Mouse (Mus musculus): ENCODE measurements around the gene Sorbs2. TPM values are rescaled to one million over a fixed set of nuclear protein-coding genes. Genes with fewer than 3 reads are reported as not detected.
A peak's percentile ranks its signal among the peaks of the same experiment; 100 is the strongest.

Gene Sorbs2
- polyA plus RNA-seq, 1 experiment from 2014 or later: 75.4 TPM

DNA sequence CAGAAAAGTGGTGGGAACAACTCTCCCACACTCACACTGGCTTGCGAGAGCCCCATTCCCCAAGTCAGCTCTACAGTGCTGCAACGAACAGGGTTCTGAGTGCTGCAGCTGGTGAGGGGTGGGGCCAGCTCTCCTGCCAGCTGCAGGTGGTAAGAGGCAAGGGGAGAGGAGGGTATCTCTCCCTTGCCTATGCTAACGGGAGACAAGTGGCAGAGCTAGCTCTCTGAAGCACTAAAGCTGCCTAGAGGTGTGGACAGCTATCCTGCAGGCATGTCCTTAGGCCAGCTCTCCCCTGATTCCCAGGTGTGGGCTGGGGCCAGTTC, 72.9 kb downstream of the Sorbs2 start:
- Histone ChIP-seq H3K36me3 (no peaks in the 10 kb centered on the region), H3K27ac (no peak overlapping the region; the same call in 1 of the 2 replicates), H3K4me1 (replicated peaks) (0 out of 2 replicates have a peak, but pooled peaks cover 5% of the 10 kb centered on the region), H3K4me3 (no peak overlapping the region), H3K9ac (no peak overlapping the region), H3K27me3 (no peaks in the 10 kb centered on the region), H3K4me2 (no peak overlapping the region), H3K9me3 (no peaks in the 10 kb centered on the region)
- ATAC-seq (ENCODE audit: low FRiP score): no peak
- WGBS: 73% methylated on average over 3 of the region's 3 CpGs

DNA sequence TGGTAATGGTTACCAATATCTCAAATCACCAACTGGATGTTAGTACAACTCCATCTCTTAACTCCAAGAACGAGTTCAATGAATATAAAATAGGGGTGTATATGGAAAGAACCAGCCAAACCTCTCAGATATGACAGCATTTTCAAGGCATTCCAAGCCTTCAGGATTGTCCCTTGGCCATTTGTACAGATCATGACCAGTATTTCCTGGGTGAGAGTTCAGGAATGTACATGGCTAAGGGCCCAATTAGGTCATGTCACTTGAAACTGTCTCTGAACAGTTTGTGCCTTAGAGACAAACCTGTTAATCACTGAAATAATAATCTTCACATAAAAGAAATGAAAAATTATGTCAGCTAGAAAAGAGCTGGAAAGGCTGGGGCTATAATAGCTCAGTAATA, 76.3 kb downstream of the Sorbs2 start:
- H3K9ac ChIP-seq: no peak overlapping the region
- peaks cover 20% of the 10 kb centered on the region for H3K4me1 ChIP-seq (replicated peaks)
- WGBS: 83% methylated on average over 1 of the region's 1 CpGs
- no peaks in the 10 kb centered on the region for H3K36me3 ChIP-seq
- H3K27me3 ChIP-seq: no peaks in the 10 kb centered on the region
- no peaks in the 10 kb centered on the region for H3K9me3 ChIP-seq
- ATAC-seq (ENCODE audit: low FRiP score): no peak
- no peak overlapping the region for H3K4me3 ChIP-seq
- H3K4me2 ChIP-seq: no peak overlapping the region
- H3K27ac ChIP-seq: no peak overlapping the region

DNA sequence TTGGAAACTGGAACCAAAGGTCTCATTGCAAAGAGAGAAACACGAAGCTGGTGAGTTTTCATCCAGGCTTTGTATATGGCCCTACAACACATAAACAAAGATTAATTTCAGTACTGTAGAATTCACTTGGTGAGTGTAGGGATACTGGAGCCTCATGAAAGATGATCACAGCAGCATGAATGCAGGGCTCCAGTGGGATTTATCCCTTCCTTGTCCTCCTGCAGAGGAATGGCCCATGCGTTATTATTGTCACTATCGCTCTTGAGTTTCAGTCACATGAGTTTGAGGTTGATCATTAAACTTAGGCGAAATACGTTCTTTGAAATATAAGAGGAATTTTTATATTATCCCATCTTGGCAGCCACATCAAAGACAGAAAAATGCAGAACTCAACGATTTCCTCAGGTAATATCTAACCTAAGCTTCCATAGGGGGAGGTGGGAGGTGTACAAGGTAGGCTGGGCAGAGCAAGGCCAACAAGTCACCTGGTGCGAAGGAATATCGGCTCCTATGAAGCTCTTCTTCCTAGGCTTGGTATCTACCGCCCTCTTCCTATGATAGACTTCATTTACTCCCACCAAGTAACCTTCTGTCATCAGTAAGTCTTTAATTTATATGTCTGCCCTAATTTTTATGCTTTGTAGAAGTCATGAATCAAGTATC, 76.9 kb downstream of the Sorbs2 start:
- 94% methylated on average over 9 of the region's 9 CpGs for WGBS

DNA sequence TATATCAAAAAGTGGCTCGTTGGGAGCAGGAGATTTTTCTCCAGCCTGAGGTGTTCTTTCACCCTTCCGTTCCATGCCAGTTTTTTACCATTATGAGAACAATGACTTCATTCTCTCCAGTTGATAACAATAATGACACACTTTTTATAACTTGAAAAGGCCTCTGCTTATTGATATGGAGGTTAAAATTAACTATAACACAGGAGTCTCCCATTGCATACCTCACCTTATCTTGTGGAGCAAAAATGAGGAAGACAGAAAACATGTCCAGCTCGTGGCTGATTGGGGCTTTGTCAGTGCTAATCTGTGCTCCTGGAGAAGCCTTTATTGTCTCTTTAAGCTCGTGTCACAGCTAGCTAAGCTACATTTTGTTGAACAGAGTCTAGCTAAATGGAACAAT, 77.6 kb downstream of the Sorbs2 start:
- Histone ChIP-seq H3K9ac (no peak overlapping the region), H3K27me3 (no peaks in the 10 kb centered on the region), H3K4me1 (replicated peaks) (peaks cover 20% of the 10 kb centered on the region), H3K27ac (no peak overlapping the region), H3K4me2 (no peak overlapping the region), H3K4me3 (no peak overlapping the region), H3K36me3 (no peaks in the 10 kb centered on the region), H3K9me3 (no peaks in the 10 kb centered on the region)
- no peak for ATAC-seq (ENCODE audit: low FRiP score)
- 62% methylated on average over 4 of the region's 4 CpGs for WGBS

More for the DNA sequence above, 76.9 kb downstream of the Sorbs2 start:
- no peaks in the 10 kb centered on the region for H3K36me3 ChIP-seq
- no peak overlapping the region for H3K9ac ChIP-seq
- H3K9me3 ChIP-seq: no peaks in the 10 kb centered on the region
- H3K4me1 ChIP-seq (replicated peaks): peaks cover 20% of the 10 kb centered on the region
- no peak overlapping the region for H3K4me2 ChIP-seq
- no peaks in the 10 kb centered on the region for H3K27me3 ChIP-seq
- ATAC-seq (ENCODE audit: low FRiP score): no peak
- no peak overlapping the region for H3K27ac ChIP-seq
- no peak overlapping the region for H3K4me3 ChIP-seq

DNA sequence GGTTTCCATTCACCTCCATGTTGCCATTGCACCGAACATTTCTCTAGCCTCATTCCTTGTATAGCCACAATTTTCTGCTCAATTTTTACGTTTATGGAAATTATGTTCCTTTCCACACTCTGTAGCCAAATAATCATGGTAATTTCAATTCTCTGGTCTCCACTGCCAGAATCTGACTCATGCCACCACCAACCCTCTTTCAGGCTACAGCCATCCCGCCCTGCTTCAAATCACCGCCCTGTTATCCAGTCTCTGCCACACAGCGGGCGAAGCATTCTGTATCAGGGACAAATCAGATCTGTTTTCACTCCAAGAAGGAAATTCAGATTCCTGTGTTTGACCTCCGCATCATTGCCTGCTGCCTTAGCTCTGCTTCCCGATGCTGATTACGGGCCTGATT, 79.4 kb downstream of the Sorbs2 start:
- Histone ChIP-seq H3K36me3 (no peaks in the 10 kb centered on the region), H3K9ac (no peak overlapping the region), H3K27me3 (no peaks in the 10 kb centered on the region), H3K9me3 (no peaks in the 10 kb centered on the region), H3K4me2 (no peak overlapping the region), H3K4me3 (no peak overlapping the region), H3K4me1 (replicated peaks) (peaks cover 26% of the 10 kb centered on the region), H3K27ac (peak overlapping the region; percentile 13; the same call in 1 of the 2 replicates)
- ATAC-seq (ENCODE audit: low FRiP score): no peak
- 95% methylated on average over 9 of the region's 9 CpGs for WGBS

DNA sequence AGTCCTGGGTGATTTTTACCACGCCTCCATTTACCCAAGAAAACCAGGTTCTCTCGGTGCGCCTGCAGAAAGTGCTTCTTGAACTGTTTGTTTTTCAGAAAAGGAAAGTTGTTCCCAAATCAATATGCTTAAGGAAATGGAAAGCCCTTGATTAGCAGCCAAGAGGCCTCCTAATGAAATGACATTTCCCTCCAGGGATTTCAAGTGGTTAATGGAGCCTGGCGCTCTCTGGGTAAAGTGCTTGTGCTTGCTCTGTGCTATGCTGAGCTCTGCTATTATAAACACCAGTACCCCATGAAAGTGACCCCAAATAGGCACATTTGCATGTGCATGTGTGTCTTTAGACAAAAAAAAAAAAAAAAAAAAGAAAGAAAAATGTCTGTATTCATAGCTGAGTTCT, 84.3 kb downstream of the Sorbs2 start:
- Histone ChIP-seq H3K36me3 (no peaks in the 10 kb centered on the region), H3K27me3 (no peaks in the 10 kb centered on the region), H3K4me3 (no peak overlapping the region), H3K9ac (no peak overlapping the region), H3K4me2 (no peak overlapping the region), H3K27ac (peak overlapping the region; percentile 5; the same call in 1 of the 2 replicates), H3K4me1 (replicated peaks) (peaks cover 12% of the 10 kb centered on the region), H3K9me3 (no peaks in the 10 kb centered on the region)
- 71% methylated on average over 4 of the region's 4 CpGs for WGBS
- ATAC-seq (ENCODE audit: low FRiP score): no peak

DNA sequence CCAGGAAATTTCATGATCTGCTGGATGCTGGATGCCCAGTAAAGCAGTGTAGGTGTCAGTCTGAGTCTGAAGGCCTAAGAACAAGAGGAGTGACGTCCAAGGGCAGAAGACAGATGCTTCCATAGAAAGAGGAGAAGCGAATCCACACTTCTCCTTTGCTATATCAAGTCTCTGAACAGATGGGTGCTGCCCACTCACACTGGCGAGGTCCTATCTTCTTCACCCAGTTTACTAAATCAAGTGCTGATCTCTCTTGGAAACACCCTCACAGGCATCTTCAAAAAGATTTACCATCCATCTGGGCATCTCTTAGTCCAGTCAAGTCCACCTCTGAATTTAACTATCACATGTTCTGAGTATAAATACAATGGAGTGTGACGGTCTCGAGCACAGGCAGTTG, 86.1 kb downstream of the Sorbs2 start:
- Histone ChIP-seq H3K9ac (no peak overlapping the region), H3K36me3 (no peaks in the 10 kb centered on the region), H3K4me3 (no peak overlapping the region), H3K27ac (no peak overlapping the region), H3K9me3 (no peaks in the 10 kb centered on the region), H3K4me2 (no peak overlapping the region), H3K27me3 (no peaks in the 10 kb centered on the region), H3K4me1 (replicated peaks) (peaks cover 8% of the 10 kb centered on the region)
- ATAC-seq (ENCODE audit: low FRiP score): no peak
- 85% methylated on average over 5 of the region's 5 CpGs for WGBS

DNA sequence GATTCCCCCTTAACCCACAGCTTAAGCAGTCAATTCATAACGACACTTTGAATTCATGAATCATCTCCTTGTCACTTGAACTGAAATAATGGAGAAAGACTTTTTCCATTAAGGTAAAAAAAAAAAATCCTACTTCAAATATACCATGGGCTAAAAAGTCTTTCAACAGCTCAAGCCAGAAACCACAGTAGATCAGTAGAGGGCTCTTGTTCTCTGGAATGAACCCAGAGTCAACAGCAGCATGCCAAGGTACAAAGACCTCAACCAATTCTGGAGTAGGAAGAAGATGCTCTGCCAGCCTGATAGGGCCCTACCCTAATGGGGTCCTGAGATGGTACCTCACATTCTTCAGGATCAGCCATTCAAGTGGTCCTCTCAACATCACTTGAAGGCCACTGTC, 88.4 kb downstream of the Sorbs2 start:
- Histone ChIP-seq H3K27me3 (no peaks in the 10 kb centered on the region), H3K4me3 (no peak overlapping the region), H3K27ac (no peak overlapping the region), H3K9me3 (no peaks in the 10 kb centered on the region), H3K9ac (no peak overlapping the region), H3K4me1 (replicated peaks) (peaks cover 8% of the 10 kb centered on the region), H3K4me2 (no peak overlapping the region), H3K36me3 (no peaks in the 10 kb centered on the region)
- WGBS: 91% methylated on average over 1 of the region's 1 CpGs
- no peak for ATAC-seq (ENCODE audit: low FRiP score)

DNA sequence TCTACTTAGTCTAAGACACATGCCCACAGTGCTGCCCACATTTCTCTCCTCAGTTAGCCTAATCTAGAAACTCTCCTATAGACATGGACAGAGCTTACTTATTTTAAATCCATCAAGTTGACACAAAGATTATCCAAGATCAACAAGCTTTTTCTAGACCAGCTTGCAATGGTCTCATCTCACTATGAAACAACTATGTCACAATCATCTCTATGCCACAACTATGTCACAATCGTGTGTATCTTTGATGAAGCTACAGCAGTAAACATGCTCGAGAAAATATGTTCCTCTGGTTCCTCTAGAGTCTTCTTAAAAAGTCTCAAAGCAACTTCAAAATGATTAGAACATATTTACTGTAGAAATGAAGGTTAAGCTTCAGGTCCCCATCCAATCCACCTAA, 89.0 kb downstream of the Sorbs2 start:
- peaks cover 6% of the 10 kb centered on the region for H3K4me1 ChIP-seq (replicated peaks)
- H3K9me3 ChIP-seq: no peaks in the 10 kb centered on the region
- H3K27me3 ChIP-seq: no peaks in the 10 kb centered on the region
- no peak overlapping the region for H3K4me2 ChIP-seq
- ATAC-seq (ENCODE audit: low FRiP score): no peak
- no peak overlapping the region for H3K9ac ChIP-seq
- H3K4me3 ChIP-seq: no peak overlapping the region
- H3K27ac ChIP-seq: no peak overlapping the region
- WGBS: 91% methylated on average over 2 of the region's 2 CpGs
- H3K36me3 ChIP-seq: no peaks in the 10 kb centered on the region

DNA sequence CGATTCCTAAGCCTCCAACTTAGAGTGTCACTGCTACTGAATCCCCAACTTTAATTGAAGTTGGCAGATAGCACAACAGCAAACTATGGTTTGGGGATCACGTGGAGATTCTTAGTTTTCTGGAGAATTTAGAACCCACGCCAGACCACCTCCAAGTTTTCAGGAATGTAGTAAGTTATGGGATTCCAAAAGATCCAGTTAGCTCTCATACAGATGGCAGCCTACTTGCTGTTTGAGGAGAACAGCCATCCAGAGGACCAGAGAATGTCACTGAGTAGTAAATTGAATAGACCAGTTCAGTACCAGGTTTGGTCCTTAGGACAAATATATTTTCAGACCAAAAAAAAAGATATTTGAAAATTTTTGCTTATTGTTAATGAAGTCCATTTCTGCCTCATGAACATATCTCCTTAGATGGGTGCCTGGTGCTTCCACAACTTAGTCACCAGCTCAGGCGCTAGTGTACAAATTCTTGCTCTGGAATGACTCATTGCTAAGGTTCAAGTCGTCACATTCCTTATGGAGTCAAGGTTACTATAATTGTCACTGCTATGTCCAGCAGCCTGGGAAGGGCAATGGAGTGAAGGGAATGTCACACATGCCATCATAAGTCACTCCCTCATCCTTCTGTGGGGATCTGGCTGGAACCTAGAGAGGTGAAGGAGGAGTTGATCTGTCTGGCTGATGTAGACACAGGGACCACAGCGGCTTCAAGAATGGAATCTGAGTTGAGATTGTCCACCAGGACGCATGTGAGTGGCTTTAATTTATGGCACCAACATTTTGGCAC, 90.2 kb downstream of the Sorbs2 start:
- WGBS: 89% methylated on average over 7 of the region's 7 CpGs

DNA sequence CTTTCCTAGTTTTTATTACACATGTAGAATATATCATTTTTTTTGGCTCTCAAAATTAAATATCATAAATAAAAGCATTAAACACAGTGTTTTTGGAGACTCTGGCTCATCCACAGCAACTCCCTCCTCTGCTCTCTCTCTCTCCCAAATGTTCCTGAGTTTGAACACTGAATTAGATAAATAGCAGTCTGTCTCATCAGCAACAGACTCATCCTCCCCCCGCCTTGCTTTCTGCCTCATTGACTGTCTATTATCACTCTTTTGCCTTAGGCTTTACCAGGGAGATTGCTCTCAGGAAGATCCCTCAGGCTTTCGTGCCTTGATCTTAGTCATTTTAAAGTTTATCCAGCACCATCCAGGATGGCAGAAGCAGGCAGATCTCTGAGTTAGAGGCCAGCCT, 91.3 kb downstream of the Sorbs2 start:
- H3K9me3 ChIP-seq: no peaks in the 10 kb centered on the region
- ATAC-seq (ENCODE audit: low FRiP score): no peak
- WGBS: 43% methylated on average over 2 of the region's 2 CpGs

More for the DNA sequence above, 90.2 kb downstream of the Sorbs2 start:
- Histone ChIP-seq H3K4me3 (no peak overlapping the region), H3K4me2 (no peak overlapping the region), H3K9me3 (no peaks in the 10 kb centered on the region), H3K27me3 (no peaks in the 10 kb centered on the region), H3K9ac (no peak overlapping the region), H3K36me3 (no peaks in the 10 kb centered on the region), H3K27ac (no peak overlapping the region), H3K4me1 (replicated peaks) (no peaks in the 10 kb centered on the region)
- no peak for ATAC-seq (ENCODE audit: low FRiP score)

DNA sequence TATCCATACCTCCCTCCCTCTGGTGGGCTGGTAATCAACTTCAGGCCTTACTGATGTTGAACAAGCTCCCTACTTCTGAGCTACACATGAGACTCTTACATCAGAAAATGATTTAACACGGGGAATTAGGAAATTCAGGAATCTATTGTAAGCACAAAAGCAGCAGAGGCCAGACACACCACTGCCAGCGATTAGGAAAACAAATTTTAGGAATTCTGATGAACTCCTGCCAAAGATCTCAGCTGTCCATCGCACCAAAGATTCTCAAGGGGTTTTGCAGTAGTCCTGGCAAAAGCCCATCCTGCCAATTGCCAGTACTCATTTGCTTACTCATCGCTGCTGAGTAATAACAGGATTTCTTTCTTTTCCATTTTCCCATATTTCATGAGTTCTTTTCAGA, 94.4 kb downstream of the Sorbs2 start:
- no peak overlapping the region for H3K27ac ChIP-seq
- ATAC-seq (ENCODE audit: low FRiP score): no peak
- WGBS: 77% methylated on average over 4 of the region's 4 CpGs
- H3K4me2 ChIP-seq: no peak overlapping the region
- H3K9ac ChIP-seq: no peak overlapping the region
- no peak overlapping the region for H3K4me3 ChIP-seq
- H3K9me3 ChIP-seq: no peaks in the 10 kb centered on the region
- 0 out of 2 replicates have a peak, but pooled peaks cover 3% of the 10 kb centered on the region for H3K4me1 ChIP-seq (replicated peaks)
- no peaks in the 10 kb centered on the region for H3K27me3 ChIP-seq
- H3K36me3 ChIP-seq: no peaks in the 10 kb centered on the region

More for the DNA sequence above, 91.3 kb downstream of the Sorbs2 start:
- Histone ChIP-seq H3K4me3 (no peak overlapping the region), H3K4me2 (no peak overlapping the region), H3K36me3 (no peaks in the 10 kb centered on the region), H3K9ac (no peak overlapping the region), H3K27ac (no peak overlapping the region), H3K4me1 (replicated peaks) (0 out of 2 replicates have a peak, but pooled peaks cover 1% of the 10 kb centered on the region), H3K27me3 (no peaks in the 10 kb centered on the region)

DNA sequence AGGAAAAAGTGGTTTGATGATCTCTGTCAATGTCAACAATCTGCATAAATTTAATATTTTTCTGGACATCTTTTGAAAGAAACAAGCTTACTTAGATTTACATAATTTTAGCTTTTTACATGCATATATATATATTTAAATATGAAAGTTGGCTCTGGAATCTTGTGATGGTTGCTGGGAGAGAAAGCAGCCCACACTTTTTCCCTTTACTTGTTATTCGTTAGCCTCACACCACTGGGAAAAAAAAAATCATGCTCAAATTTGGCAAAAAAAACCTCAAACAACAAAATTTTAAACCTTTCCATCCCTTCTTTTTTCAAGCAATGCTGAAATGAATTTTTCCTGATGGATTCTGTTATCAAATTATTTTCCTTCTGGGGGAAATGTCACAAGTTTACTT, 97.8 kb downstream of the Sorbs2 start:
- Histone ChIP-seq H3K9ac (no peak overlapping the region), H3K9me3 (no peaks in the 10 kb centered on the region), H3K27me3 (no peaks in the 10 kb centered on the region), H3K4me1 (replicated peaks) (peaks cover 6% of the 10 kb centered on the region; the same call in 1 of the 2 replicates), H3K27ac (no peak overlapping the region), H3K4me2 (no peak overlapping the region), H3K4me3 (no peak overlapping the region), H3K36me3 (no peaks in the 10 kb centered on the region)
- 91% methylated on average over 1 of the region's 1 CpGs for WGBS
- no peak for ATAC-seq (ENCODE audit: low FRiP score)

Measured in hindbrain, embryonic 13.5 days (tissue).